Mouse (Mus musculus) megakaryocyte progenitor cell, adult 5-6 weeks (primary cell): ENCODE data around the gene Cel. TPM values are rescaled to one million over a fixed set of nuclear protein-coding genes. Genes with fewer than 3 reads are reported as not detected.

Experiments
- ATAC-seq: replicated peaks from 2 replicates; pipeline ENCODE4 v1.8.0; 2016; ENCODE audit warnings: mild to moderate bottlenecking, moderate TSS enrichment, inconsistent platforms; ENCODE audit not compliant: poor library complexity
- total RNA-seq, 2 experiments: library from RNA; stranded (forward) in 1 of 2; stranded (reverse) in 1 of 2; fragments of 157-497, 149-512 nt in 1 of 2; fragments of 200-1000 nt in 1 of 2; gene quantifications; 2 replicates each; pipeline versions ENCODE4 v1.2.3 to v1.2.4; 2015 to 2017

The Cel gene
- total RNA-seq (2015) (not detected in 2 replicates), total RNA-seq (2017) (not detected in 2 replicates)

GRCm38 (mm10) chr2:28563303-28563702 is at the start of gene Cel:
Cel (minus strand) TSS chr2:28563403.
- ATAC-seq = no peak

- ATAC-seq = no peak
Observed at GRCm38 (mm10) chr2:28612436-28613063, 49.3 kb upstream of the Cel start.

- no peak for ATAC-seq
Observed at GRCm38 (mm10) chr2:28611407-28611787, 48.2 kb upstream of the Cel start.

- ATAC-seq = no peak
Observed at GRCm38 (mm10) chr2:28610716-28611406, 47.7 kb upstream of the Cel start.

GRCm38 (mm10) chr2:28609851-28610250 is 46.6 kb upstream of the Cel start:
- no peak for ATAC-seq

GRCm38 (mm10) chr2:28607341-28608165 is 44.4 kb upstream of the Cel start:
- peak; percentile 19; the same call in 1 of the 2 replicates for ATAC-seq

GRCm38 (mm10) chr2:28606601-28607340 is 43.6 kb upstream of the Cel start:
- peak; percentile 42 for ATAC-seq

GRCm38 (mm10) chr2:28605789-28606541 is 42.8 kb upstream of the Cel start:
- ATAC-seq = peak; percentile 29

GRCm38 (mm10) chr2:28603542-28603941 is 40.3 kb upstream of the Cel start:
- ATAC-seq = no peak

- peak; percentile 55 for ATAC-seq
Observed at GRCm38 (mm10) chr2:28601720-28602590, 38.8 kb upstream of the Cel start.

GRCm38 (mm10) chr2:28599569-28599900 is 36.3 kb upstream of the Cel start:
- no peak for ATAC-seq

GRCm38 (mm10) chr2:28598692-28599568 is 35.7 kb upstream of the Cel start:
- no peak for ATAC-seq

- ATAC-seq = peak; percentile 59
Observed at GRCm38 (mm10) chr2:28597733-28598547, 34.7 kb upstream of the Cel start.

- peak; percentile 12; the same call in 1 of the 2 replicates for ATAC-seq
Observed at GRCm38 (mm10) chr2:28596998-28597397, 33.8 kb upstream of the Cel start.

GRCm38 (mm10) chr2:28596021-28596420 is 32.8 kb upstream of the Cel start:
- peak; percentile 42 for ATAC-seq

GRCm38 (mm10) chr2:28592809-28593208 is 29.6 kb upstream of the Cel start:
- ATAC-seq = peak; percentile 69

- peak; percentile 31; the same call in 1 of the 2 replicates for ATAC-seq
Observed at GRCm38 (mm10) chr2:28591479-28591878, 28.3 kb upstream of the Cel start.
